Mouse (Mus musculus) C2C12 (cell line): ENCODE measurements around the gene Usp7. TPM values are rescaled to one million over a fixed set of nuclear protein-coding genes. Genes with fewer than 3 reads are reported as not detected.

Source experiments
- H3K27me3 ChIP-seq: one replicate; pipeline ENCODE4 v1.6.1; 2011; ENCODE audit not compliant: control insufficient read depth, insufficient read depth, insufficient read length
- H3K36me3 ChIP-seq: one replicate; pipeline ENCODE4 v1.6.1; 2011; ENCODE audit not compliant: control insufficient read depth, insufficient read depth
- H3K4me3 ChIP-seq: one replicate; pipeline ENCODE4 v1.5.1; 2011; ENCODE audit warnings: mild to moderate bottlenecking, control low read depth; ENCODE audit not compliant: poor library complexity, insufficient read depth, severe bottlenecking
- H3K79me2 ChIP-seq: one replicate; pipeline ENCODE4 v1.6.1; 2011; ENCODE audit not compliant: control insufficient read depth, insufficient read depth
- H3K79me3 ChIP-seq: one replicate; pipeline ENCODE4 v1.6.1; 2011; ENCODE audit warnings: low read depth, control low read depth
- H3ac ChIP-seq: one replicate; pipeline ENCODE3; 2011; ENCODE audit warnings: low read depth; ENCODE audit not compliant: control insufficient read depth, insufficient read length
- CEBPB ChIP-seq: IDR thresholded peaks from one replicate; pipeline ENCODE4 v1.6.1; 2011; ENCODE audit warnings: low read depth, mild to moderate bottlenecking, control low read depth, moderate library complexity
- CTCF ChIP-seq: IDR thresholded peaks from one replicate; pipeline ENCODE4 v1.5.1; 2011; ENCODE audit not compliant: control insufficient read depth, insufficient read depth, insufficient read length
- FOSL1 ChIP-seq: IDR thresholded peaks from one replicate; pipeline ENCODE4 v1.8.0; 2011; ENCODE audit warnings: mild to moderate bottlenecking, low read length; ENCODE audit not compliant: poor library complexity, insufficient read depth, severe bottlenecking
- MAX ChIP-seq: IDR thresholded peaks from one replicate; pipeline ENCODE4 v1.6.1; 2011; ENCODE audit warnings: mild to moderate bottlenecking, control low read depth
- MYOD1 ChIP-seq: IDR thresholded peaks from one replicate; pipeline ENCODE4 v1.6.1; 2011; ENCODE audit warnings: low read depth; ENCODE audit not compliant: control insufficient read depth, insufficient read length
- MYOG ChIP-seq: IDR thresholded peaks from one replicate; pipeline ENCODE4 v1.6.1; 2011; ENCODE audit not compliant: control insufficient read depth, insufficient read length; ENCODE audit errors: extremely low read depth
- USF1 ChIP-seq: IDR thresholded peaks from one replicate; pipeline ENCODE4 v1.6.1; 2011; ENCODE audit warnings: low read depth, mild to moderate bottlenecking, control low read depth, moderate library complexity
- long read RNA-seq, 2 experiments: library from polyadenylated mRNA; unstranded; transcript quantifications; one replicate each; pipeline ENCODE4 v2.0.0; 2019 to 2020
- polyA plus RNA-seq: library from polyadenylated mRNA; unstranded; fragments of >200 nt; fragmentation: generic; extraction: Trizol; gene quantifications from one replicate; pipeline ENCODE4 v1.2.1, GENCODE M21; 2012; ENCODE audit warnings: missing spikeins

Usp7 gene
- polyA plus RNA-seq, result 28.2 TPM
- long read RNA-seq, experiment 1, partial matches to known transcripts, result 3 of 5 reads
- long read RNA-seq, experiment 1, other reads (novel, unspliced or antisense), result 2 of 5 reads
- long read RNA-seq, experiment 2, full-length matches to known transcripts, result 1 of 12 reads
- long read RNA-seq, experiment 2, partial matches to known transcripts, result 10 of 12 reads
- long read RNA-seq, experiment 2, other reads (novel, unspliced or antisense), result 1 of 12 reads

DNA sequence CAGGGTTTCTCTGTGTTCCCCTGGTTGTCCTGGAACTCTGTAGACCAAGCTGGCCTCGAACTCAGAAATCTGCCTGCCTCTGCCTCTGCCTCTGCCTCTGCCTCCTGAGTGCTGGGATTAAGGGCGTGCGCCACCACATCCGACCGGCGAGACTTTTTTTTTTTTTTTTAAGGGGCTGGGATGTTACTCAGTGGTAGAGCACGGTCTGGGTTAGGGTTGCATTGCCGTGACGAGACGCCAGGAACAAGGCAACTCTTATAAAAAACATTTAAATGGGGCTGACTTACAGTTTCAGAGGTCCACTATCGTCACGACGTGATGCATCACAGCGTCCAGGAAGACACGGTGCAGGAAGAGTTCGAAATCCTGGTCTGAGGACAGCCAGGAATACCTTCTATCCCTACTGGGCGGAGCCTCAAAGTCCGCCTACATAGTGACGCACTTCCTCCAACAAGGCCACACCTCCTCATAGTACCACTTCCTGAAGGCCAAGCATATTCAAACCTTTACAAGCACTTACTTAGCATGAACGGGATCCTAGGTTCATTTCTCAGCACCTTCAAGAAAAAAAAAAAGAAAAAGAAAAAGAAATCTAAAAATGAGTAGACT is at the start of gene Usp7:
Gene Usp7 (minus strand): TSS at position 360 of the 609 bp plus-strand sequence.
- no peak within 1 kb of the TSS for H3K4me3 ChIP-seq
- TF ChIP-seq MYOD1 (no peak), FOSL1 (no peak), CEBPB (no peak), CTCF (no peak)
- no peaks in the 10 kb centered on the region for H3K79me3 ChIP-seq
- no peak within 1 kb of the TSS for H3ac ChIP-seq
- H3K36me3 ChIP-seq, result no peaks in the 10 kb centered on the region
- no peaks in the 10 kb centered on the region for H3K79me2 ChIP-seq
- H3K27me3 ChIP-seq, result no peaks in the 10 kb centered on the region

DNA sequence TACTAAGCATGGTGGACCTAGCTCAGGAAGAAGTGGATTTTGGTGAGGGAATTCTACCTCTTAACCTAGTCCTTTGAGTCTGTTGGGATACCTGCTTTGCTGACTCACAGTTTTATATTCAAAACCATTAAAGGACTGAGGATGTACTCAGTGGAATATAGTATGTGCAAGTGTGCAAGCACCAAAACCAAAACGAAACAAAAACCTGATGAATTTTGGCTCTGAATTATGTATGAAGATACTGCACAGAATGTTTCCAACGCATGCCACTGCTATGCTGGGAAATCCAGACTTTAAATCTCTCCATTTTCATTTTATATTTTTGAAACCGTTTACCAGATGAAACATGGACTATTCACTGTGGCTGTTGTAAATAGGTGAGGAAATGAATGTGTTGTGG is 48.4 kb upstream of the Usp7 start:
- H3K27me3 ChIP-seq, result no peaks in the 10 kb centered on the region
- no peak overlapping the region for H3K4me3 ChIP-seq
- H3K36me3 ChIP-seq, result peaks cover 96% of the 10 kb centered on the region
- TF ChIP-seq USF1 (no peak), MYOD1 (no peak), CEBPB (no peak), CTCF (no peak), FOSL1 (no peak)
- H3ac ChIP-seq, result no peak overlapping the region
- peaks cover 97% of the 10 kb centered on the region for H3K79me3 ChIP-seq
- peaks cover 100% of the 10 kb centered on the region for H3K79me2 ChIP-seq

DNA sequence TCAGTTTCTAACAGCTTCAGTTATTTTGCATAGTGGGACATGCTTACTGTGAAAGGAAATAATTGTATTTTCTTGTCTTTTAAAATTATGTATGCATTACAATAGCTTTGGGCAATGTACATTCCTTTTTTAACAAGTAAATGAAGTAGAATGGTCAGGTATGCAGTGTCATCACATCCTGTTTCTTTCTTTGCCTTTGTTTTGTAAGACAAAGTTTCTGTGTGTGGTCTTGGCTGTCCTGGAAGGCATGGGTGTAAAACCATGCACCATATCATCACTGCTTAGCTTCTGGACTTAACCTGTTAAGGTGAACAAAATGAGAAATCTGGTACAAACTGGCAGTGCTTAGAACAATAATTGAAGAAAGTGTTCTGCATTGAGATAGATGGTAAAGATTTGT is 46.8 kb upstream of the Usp7 start:
- Histone ChIP-seq H3K27me3 (no peaks in the 10 kb centered on the region), H3ac (no peak overlapping the region), H3K36me3 (peaks cover 96% of the 10 kb centered on the region), H3K4me3 (no peak overlapping the region), H3K79me3 (peaks cover 99% of the 10 kb centered on the region), H3K79me2 (peaks cover 100% of the 10 kb centered on the region)
- TF ChIP-seq CEBPB, result no peak
- TF ChIP-seq USF1, result no peak
- TF ChIP-seq CTCF, result no peak
- TF ChIP-seq FOSL1, result no peak
- no peak for TF ChIP-seq MYOG
- TF ChIP-seq MYOD1, result no peak
- TF ChIP-seq MAX, result no peak

DNA sequence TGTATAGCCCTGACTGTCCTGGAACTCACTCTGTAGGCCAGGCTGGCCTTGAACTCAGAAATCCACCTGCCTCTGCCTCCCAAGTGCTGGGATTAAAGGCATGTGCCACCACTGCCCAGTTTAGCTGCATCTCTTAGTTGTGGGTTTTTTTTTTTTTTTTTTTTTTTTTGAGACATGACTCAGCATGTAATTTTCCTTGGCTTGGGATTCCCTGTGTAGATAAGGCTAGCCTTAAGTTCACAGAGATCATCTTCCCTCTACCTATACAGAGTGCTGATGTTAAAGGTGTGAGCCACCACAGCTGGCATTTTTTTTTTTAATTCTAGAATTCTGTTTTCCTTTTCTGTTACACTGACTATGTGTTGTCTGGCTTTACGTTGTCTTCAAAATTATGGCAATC is 45.5 kb upstream of the Usp7 start:
- Histone ChIP-seq H3ac (no peak overlapping the region), H3K79me3 (peaks cover 99% of the 10 kb centered on the region), H3K27me3 (no peaks in the 10 kb centered on the region), H3K4me3 (no peak overlapping the region), H3K36me3 (peaks cover 96% of the 10 kb centered on the region), H3K79me2 (peaks cover 100% of the 10 kb centered on the region)
- TF ChIP-seq CTCF, result no peak

DNA sequence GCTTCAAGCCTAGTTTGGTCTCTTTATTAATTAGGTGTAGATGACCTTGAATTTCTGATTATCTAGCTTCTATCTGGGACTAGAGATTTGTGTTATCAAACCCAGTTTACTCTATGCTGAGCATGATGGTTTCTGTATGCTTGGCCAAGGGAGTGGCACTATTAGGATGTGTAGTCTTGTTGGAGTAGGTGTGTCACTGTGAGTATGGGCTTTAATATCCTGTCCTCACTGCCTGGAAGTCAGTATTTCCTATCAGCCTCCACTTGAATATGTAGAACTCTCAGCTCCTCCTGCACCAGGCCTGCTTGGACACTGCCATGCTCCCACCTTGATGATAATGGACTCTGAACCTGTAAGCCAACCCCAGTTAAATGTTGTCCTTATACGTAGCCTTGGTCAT is 44.8 kb upstream of the Usp7 start:
- H3ac ChIP-seq, result no peak overlapping the region
- TF ChIP-seq USF1, result no peak
- TF ChIP-seq MAX, result no peak
- no peak for TF ChIP-seq CTCF
- TF ChIP-seq FOSL1, result no peak
- TF ChIP-seq MYOG, result no peak
- no peak for TF ChIP-seq CEBPB
- no peak for TF ChIP-seq MYOD1
- peaks cover 96% of the 10 kb centered on the region for H3K36me3 ChIP-seq
- no peaks in the 10 kb centered on the region for H3K27me3 ChIP-seq
- no peak overlapping the region for H3K4me3 ChIP-seq
- peaks cover 99% of the 10 kb centered on the region for H3K79me3 ChIP-seq
- H3K79me2 ChIP-seq, result peaks cover 100% of the 10 kb centered on the region

DNA sequence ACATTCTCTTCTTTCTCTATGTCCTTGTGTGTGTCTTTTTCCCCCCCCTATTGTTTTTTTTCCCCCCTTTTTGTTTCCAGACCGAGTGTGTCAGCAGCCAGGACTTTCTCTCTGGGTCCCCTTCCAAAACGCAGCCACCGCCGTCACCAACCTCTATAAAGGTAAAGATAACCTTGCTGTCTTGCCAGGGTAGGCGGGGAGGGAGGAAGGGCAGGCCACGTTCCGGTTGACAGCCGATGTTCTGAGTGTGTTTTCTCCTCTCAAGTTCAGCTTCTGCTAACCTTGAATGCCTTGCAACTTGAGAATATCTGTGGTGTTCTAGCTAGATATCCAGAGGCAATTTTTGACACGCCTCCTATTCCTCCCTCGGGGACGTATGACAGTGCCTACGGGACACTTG is 39.1 kb upstream of the Usp7 start:
- Histone ChIP-seq H3ac (peak overlapping the region; percentile 96), H3K36me3 (peaks cover 46% of the 10 kb centered on the region), H3K79me3 (peaks cover 60% of the 10 kb centered on the region), H3K79me2 (peaks cover 63% of the 10 kb centered on the region), H3K27me3 (no peaks in the 10 kb centered on the region), H3K4me3 (peak overlapping the region; percentile 93)
- no peak for TF ChIP-seq CEBPB
- TF ChIP-seq FOSL1, result no peak
- TF ChIP-seq MAX, result no peak
- TF ChIP-seq MYOG, result no peak
